Mouse (Mus musculus): ENCODE measurements around the gene Prickle1.

Gene Prickle1

DNA sequence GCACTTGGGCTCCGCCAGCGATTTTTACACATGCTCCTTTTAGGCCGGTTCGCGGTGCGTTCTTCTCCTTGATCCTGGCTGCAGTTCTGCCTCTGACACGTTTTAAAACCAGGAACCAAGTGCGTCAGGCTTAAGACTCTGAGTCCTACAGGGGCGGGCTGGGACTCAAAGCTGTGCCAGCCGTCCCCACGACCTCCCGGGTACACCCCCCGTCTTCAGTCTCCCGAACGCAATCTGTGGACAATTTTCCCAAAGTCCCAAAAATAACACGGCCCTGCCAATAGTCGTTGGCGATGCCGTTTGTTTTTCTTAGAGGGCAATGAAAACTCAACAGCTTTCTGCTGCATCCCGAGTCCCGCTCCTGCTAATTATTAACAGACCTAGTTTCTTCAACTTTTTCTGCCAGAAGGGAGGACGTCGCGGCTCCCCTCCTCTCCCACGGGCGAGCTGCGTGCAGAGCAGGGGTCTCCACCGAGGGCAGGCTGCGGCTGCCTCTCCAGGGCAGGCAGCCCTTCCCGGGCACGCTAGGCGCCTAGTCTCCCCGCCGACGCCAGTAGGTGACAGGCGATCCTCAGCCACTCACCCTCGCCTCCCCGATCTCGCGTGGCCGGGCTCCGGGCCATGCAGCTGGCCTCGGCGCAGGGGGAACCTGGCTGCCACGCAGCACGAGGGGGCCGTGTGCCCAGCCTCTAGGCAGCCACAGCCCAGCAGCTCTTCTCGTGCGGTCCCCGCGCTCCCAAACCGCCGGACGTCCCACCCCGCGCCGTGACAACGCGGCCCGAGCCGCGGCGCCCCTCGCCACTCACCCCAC is 598 bp downstream of the Prickle1 start:
- peak; percentile 65 for DNase-seq (ENCODE audit: low read depth, low spot score)

DNA sequence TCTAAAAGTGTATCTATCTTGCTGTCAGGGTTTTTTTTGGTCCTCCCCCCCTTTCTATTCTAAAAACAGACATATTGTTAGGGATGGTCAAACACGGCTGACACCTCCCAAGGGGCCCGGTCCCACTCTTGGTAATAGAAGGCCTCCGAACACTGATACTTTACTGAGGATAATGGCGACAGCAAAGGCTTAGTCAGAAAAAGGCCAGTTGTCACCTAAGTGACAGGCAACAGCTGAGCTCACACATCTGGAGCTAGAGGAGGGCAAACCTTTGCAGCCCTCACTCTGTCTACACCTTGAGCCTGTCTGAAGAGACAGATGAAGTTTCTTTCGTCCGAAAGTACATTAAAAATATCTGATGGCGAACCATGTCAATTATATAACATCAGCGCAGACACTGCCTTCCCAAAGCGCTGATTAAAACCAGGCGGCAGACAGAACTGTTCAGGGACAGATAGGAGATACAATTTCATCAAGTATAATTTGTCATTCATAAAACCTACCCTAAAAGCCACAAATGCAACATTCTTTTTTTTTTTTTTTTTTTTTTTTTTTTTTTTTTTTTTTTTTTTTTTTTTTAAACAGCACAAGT is 1.3 kb downstream of the Prickle1 start:
- no peak for DNase-seq (ENCODE audit: low read depth, low spot score)

DNA sequence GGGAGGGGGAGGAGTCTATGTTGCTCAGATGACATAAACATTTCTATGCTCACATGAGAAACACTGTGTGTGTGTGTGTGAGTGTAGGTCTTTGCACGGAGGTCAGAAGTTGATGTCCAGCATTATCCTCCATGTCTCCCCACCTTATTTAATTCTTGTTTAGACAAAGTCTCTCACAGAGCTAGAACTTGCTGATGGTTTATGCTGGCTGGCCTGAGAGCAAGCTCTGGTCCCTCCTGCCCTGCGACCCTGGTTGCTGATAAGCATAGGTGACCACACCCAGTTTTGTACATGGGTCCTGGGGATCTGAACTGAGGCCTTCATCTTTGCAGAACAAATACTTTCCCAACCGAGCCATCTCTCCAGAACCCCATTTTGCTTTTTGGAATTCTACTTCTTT is 3.1 kb downstream of the Prickle1 start:
- DNase-seq (ENCODE audit: low read depth, low spot score) = no peak

DNA sequence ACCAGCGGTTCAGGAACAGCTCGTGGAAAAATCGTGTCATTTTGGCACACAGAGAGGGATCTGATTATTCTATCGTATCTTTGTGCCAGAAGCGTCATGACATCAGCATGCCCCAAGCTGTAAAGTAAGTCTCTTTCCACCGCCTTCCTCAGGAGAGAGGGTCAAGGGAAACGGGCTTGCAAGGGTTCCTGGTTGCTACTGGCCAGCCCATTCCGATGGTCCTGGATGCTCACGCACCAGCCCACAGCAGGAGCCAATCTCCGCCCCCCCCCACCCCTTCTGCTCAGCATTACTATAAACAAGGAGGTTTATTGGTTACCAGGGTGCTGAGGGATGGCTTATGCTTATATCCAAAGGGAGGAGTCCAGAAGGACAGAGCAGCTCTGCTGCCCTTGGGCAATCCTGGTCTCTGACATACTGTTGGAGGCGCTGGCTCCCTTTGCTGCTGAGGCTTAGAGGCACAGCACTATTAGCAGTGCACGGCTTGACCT is 3.8 kb downstream of the Prickle1 start:
- DNase-seq (ENCODE audit: low read depth, low spot score) = peak; percentile 54

DNA sequence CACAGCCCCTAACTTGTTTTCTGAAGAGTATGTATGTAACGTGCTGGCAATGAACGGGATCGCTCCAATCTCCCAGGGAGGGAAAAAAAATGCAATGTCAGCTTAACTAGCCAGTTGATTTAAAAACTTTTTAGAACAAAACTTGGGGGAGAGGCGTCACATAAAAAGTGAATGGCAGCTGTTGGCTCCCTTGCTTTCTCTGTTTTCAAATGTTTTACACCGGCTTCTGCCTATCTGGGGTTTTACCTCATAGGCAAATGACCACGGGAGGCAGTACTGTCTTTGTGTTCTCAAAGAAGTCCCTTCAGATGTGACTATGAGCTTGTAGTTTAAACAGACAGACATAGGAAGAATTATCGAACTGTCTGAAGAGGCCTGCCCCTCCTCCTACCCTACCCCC is 4.3 kb downstream of the Prickle1 start:
- DNase-seq (ENCODE audit: low read depth, low spot score) = no peak

DNA sequence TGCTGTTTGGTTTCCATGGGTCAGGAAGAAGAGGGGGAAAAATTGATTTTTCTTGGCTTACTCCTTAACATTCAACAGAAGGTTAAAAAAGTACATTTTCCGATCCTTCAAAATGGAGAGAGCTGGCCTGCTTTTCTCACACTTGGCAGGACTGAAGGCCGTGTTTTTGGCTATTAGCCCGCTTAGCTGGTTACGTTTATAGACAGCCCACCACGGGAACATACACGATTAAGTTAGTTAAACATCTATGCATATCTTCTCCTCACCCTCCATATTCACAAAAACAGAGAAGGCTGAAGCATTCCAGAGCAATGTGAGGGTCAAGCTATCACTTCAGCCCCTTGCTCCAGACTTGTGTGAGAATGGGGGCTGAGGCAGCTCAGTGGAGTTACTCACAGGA is 7.3 kb downstream of the Prickle1 start:
- DNase-seq (ENCODE audit: low read depth, low spot score) = no peak

DNA sequence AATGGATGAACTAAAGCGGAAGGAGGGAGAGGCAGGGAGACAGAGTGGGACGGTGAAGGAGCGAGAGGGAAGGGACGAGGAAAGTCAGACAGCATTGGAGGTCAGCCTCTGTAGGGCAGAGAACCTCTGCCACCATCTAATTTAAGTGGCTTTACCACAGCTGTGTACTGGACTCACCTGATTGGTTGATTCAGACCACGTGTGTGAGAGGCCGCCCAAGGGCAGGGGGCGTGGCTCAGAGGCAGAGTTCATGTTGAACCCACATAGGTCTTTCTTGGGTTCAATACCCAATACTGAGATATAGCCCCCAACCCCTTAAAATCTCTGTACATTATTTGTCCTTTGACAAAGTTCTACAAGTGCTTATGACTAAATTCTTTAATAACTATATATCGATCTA is 8.0 kb downstream of the Prickle1 start:
- no peak for DNase-seq (ENCODE audit: low read depth, low spot score)

DNA sequence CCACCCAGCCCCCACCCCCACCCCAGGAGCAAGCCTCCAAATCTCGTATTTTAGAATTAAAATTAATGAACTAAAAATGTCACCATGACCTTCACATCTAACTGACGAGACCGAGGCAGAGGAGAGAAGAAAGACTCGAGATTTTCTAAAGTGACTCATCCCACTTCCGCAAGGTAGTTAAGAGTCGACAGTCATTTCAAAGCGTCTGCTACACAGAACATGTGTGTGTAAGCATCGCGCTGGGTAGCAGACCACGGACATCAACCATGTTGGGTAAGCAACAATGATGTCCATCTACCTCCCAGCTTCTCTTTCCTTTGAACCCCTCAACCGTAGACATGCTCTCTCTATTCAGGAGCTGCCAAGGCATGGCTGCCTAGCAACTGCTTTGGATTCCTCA is 12.6 kb downstream of the Prickle1 start:
- DNase-seq (ENCODE audit: low read depth, low spot score) = no peak

DNA sequence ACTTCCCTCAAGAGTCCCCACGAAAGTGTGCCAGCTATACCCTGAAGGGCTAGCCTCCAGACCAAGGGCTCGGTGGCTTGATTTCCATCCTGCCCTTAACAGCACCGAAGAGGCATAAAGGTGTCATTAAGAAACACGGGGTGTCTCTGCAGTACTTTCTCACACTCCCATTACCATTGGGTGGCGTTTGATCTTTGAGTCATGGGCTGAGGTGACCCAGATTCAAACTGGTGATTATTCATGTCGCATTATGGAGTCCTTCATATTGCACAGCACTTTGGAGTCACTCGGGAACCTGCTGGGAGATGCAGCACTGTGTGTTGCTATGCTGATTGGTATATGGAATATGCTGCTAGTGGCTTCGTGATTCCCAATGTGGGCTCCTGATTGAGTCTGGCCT is 14.0 kb downstream of the Prickle1 start:
- no peak for DNase-seq (ENCODE audit: low read depth, low spot score)

DNA sequence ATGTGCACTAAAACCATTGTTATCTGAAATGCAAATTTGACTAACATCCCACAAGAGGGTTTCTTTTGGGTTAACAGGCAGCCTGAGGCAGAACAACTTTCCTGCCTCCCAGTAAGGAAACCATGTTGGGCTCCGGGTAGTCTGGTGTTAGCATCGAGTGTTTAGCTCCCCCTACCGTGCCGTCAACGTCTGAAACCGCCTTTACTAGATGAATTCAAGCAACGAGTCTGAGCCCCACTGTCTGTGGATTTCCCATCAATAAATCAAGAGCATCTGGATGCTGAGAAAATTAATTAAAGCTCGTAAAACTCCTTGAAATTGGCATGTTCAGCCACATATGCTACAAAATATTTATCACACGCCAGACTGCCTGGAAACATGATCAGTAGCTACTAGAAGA is 15.8 kb downstream of the Prickle1 start:
- DNase-seq (ENCODE audit: low read depth, low spot score) = no peak

DNA sequence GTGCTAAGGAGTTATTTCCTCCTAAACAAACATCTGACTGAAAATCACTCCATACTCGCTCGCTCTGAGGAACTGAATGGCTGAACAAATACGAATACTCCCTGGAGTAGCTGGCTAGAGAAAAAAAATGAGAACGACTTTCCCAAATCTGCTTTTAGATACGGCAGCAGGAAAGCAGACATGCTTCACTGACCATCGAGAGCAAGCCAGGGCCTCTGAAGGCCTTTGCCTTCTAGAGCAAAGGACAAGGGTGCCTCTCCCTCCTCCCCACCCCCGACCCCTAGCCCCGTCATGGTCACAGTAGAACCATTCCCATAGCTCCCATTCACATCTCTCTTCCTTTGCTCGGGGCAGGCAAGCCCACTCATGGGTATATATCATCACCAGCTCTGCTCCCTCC is 16.6 kb downstream of the Prickle1 start:
- DNase-seq (ENCODE audit: low read depth, low spot score) = no peak

DNA sequence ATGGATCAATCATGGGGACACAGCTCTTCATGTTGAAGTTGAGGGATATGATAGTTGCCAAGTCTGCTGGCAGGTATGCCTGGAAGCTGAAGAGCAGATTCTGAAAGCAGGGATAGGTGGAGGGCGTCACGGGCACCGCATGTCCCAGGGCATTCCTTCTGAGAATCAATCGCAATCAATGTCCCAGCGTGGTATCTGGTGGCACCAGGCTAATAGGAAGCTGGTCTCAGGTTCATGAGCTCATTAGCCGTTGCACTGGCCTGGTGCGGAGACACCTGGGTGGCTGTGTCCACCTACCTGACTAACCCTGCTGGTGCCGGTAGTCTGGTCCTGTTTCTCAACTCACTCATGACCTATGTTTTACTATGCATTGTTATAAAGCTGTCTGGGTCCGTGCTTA is 19.3 kb downstream of the Prickle1 start:
- DNase-seq (ENCODE audit: low read depth, low spot score) = peak; percentile 71

DNA sequence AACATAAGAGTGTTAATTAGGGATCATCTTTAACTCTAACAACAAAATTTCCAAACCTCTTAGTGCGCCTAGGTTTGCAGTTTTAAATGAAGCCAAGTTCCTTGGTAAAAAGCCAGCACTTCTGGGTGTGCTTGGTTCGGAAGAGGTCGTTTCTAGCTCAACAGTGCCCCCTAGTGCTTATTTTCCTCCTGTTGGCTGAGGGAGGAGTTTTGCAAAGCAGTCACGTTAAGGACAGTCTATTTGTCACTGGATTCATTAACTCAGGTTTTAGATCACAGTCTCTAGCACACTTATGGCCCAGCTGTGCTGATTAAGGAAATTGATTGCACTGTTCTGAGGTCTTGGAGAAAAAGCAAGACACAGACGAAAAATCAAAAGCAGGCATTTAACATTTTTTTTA is 19.8 kb downstream of the Prickle1 start:
- DNase-seq (ENCODE audit: low read depth, low spot score) = peak; percentile 96

DNA sequence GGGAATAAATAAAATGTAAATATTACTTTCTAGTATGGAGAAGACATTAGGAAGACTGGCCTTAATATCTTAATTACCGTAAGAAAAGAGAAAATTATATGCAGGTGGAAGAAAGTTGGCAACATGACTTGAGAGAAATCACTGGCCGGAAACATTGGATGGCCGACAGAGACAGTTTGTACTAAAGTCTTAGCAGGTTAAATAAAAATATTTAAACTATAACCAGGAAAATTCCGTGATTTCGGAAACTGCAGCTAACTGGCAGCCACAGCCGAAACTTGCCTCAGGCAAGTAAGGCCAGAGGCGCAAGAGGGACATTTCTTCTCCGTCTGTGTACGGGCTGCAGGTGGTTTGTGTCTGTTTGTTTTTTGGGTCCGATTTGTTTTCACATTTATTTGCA is 22.8 kb downstream of the Prickle1 start:
- no peak for DNase-seq (ENCODE audit: low read depth, low spot score)

DNA sequence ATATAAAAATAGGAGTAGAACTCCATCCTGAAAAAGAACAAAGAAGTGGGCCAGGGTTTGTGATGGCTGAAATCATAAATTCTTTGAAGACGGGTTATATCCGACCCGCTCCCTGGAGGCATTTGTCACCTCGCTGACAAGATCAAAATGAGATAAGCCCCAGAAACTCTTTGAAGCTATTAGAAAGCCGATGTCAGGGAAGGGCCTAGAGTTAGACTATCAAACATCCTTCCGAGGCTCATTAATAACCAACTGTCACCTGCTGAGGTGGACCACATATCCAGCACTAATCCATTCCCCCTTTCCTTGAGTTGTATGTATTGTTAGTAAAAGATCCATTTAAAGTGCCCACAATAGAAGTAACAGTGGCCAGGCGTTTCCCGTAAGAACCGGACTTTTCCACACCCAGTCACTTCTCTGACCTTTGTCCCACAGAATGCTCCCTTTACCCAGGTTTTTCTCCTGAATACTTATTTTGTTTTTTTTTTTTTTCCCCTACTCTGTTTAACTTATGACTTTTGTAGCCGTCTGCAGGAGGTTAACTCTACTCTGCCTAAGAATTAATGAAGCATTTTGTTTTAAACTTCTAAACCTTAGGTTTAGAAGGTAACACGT is 24.7 kb downstream of the Prickle1 start:
- DNase-seq (ENCODE audit: low read depth, low spot score) = no peak

DNA sequence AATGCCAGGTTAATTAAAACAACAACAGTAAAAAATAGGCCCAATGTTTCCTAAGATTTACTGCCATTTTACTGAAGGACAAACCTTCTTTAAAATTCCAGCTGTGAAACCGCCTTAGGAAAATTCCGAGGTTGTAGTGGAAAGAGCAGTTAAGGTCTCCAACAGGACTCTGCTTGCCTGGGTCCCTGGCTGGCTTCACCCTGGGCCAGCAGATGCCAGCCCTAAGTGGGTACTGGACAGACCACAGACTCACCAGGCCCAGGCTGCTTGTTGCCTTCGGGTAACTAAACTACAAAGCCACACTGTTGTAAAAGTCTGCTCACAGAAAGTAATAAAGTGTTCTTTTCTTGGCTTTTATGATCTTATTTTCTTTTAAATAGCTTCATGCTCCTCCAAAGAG is 26.8 kb downstream of the Prickle1 start:
- peak; percentile 67 for DNase-seq (ENCODE audit: low read depth, low spot score)

DNA sequence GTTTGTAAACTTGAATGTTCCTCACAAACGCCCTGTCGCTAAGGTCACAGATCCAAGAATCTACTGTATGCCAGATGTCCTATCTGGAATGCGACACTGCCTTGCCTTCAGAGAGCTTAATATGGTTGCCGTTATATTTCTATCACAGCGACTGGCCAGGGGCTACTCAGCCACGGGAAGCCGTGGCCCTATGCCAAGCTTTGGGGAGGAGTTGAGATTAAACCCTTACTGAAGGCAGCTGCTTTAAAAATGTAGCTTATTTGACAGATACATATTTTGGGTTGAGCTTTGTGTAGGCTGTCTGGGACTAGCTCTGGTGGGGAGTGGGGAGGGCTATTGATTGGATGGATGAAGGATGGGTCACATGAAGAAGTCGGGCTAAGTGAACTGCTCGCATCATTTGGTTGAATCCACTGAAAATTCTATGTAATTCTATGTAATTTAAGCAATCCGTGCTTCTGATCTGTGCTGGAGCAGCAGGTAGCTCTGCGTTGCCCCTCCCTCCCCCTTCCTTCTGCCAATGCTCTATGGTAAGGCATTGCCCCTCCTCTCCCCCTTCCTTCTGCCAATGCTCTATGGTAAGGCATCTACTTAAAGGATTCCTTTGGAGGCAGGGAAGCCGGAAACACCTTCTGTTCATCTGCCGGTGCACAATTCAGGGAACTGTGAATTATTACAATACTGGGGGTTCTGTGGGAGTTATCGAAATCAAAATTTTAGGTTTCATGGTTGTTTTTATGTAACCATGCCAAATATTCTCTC is 28.0 kb downstream of the Prickle1 start:
- DNase-seq (ENCODE audit: low read depth, low spot score) = peak; percentile 48

DNA sequence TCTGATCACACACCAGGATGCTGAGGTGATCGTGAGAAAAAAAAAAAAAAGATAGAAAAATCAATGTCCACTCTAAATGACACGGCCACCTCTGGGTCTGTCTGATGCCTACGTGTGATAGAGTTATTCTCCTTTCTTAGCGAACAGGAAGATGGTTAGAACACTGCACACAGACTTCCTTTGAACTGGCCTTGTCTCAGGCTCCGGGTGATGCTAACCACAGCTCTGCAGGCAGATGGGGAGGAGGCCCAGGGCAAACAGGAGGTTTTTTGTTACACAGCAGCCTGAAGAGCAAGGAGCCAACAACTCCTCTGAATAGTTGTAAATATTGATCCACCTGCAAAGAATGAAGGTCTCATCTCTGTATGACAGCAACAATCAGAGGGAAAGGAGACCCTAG is 32.2 kb downstream of the Prickle1 start:
- DNase-seq (ENCODE audit: low read depth, low spot score) = no peak

DNA sequence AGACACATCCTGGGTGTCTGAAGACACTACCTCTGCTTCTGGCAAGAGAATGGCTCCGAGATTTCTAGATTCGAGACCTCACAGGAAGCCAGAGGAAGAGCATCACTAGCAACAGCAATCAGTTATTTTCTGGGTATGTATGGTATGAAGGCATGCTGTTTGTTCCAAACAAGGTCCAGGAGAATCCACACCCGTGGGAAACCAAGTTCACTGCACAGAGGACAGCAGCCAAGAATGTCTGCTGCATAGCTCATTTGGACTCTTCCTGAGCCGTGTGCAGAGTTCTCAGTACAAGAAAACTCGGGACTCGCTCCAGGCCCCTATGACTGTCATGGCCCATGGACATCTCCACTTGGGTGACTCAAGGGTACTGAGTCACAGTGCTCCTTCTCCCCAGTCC is 34.2 kb downstream of the Prickle1 start:
- no peak for DNase-seq (ENCODE audit: low read depth, low spot score)

DNA sequence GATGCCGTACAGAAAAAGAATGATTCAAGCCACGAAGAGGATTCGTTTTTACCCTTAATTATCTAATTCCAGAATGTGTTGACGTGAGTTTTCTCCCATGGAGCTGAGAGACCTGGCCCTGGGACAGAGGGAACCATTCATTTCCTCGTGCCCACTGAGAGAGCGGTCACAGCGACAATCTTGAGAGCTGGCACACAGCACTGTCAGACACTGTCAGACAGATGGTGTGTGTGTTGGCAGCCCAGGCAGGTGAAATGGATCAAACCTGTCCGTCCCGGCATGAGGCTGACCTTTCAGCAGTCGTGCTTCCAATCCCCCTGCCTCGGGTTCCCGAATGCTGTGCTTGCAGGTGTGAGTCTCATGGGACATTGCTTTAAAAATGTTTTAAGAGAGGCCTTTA is 37.3 kb downstream of the Prickle1 start:
- no peak for DNase-seq (ENCODE audit: low read depth, low spot score)

DNA sequence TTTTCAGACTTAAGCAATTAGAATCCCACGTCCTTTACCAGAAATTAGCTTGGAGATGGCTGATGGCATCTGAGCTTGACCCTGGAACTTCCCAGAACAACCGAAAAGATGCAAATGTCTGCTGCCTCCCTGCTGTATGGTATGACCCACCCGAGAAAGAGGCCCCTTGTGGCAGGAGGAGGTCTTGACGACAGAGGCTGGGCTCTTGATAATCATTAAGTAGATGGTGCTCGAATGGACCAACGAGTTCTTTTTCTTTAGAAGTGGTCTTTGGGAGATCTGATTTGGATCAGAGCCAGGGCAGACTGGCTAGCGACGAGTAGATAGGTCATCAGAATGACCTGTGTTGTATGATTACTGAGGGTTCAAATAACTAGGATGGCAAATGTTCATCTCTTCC is 40.0 kb downstream of the Prickle1 start:
- no peak for DNase-seq (ENCODE audit: low read depth, low spot score)

DNA sequence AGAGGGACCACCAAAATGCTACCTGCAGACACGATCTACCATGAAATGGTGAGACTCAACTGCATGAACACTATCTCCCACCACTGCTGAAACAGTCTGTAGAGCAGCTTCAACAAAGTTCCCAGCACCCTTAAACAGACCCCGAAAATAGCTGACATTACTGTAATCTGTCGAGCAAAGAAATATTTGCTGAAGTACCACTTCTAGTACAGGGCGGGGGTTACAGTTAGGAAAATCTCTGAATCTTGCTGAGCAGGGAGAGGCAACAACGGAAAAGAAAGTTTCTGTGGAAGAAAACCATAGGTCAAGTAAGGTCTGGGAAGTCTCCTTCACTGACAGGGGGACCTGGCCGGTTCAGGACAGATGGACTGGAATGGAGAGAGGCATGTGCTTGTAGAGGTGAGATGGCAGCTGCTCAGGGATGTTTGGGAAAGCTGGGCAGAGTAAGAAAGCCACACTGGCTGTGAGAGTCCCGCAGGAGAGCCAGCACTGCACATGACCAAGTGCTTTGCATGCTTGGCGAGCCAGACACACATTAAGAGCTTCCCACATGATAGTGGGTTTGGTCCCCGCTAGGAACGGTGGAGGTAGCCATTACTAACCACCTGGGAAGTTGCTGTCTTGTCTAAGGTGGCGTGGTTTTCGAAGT is 41.4 kb downstream of the Prickle1 start:
- DNase-seq (ENCODE audit: low read depth, low spot score) = no peak
